Mouse (Mus musculus) heart, embryonic 12.5 days (tissue): ENCODE results near the gene Tnfsf11. TPM values are rescaled to one million over a fixed set of nuclear protein-coding genes. Genes with fewer than 3 reads are reported as not detected.

Experiments used
- ATAC-seq: fragments of 200-750 bp; cut with Nextera tagmentation; 2 replicates; pipeline ENCODE4 v1.8.0; 2017; ENCODE audit warnings: moderate TSS enrichment, moderate library complexity; ENCODE audit not compliant: insufficient number of reproducible peaks, low FRiP score
- H3K27ac ChIP-seq: fragments of 300-500 bp; sonication (generic); 2 replicates; pipeline ENCODE4 v1.5.1; 2016; ENCODE audit warnings: mild to moderate bottlenecking, moderate library complexity; ENCODE audit not compliant: poor library complexity, severe bottlenecking
- H3K27me3 ChIP-seq: fragments of 300-500 bp; sonication (generic); replicated peaks from 2 replicates; pipeline ENCODE4 v1.6.1; 2016; ENCODE audit warnings: mild to moderate bottlenecking, moderate library complexity
- H3K36me3 ChIP-seq: fragments of 300-500 bp; sonication (generic); 2 replicates; pipeline ENCODE4 v1.6.1; 2016; ENCODE audit warnings: mild to moderate bottlenecking, moderate library complexity
- H3K4me1 ChIP-seq: fragments of 300-500 bp; sonication (generic); replicated peaks from 2 replicates; pipeline ENCODE4 v1.6.1; 2016; ENCODE audit warnings: mild to moderate bottlenecking
- H3K4me2 ChIP-seq: fragments of 300-500 bp; sonication (generic); 2 replicates; pipeline ENCODE4 v1.6.1; 2016; ENCODE audit warnings: mild to moderate bottlenecking, moderate library complexity
- H3K4me3 ChIP-seq: fragments of 300-500 bp; sonication (generic); 2 replicates; pipeline ENCODE4 v1.5.1; 2016; ENCODE audit warnings: mild to moderate bottlenecking
- H3K9ac ChIP-seq: fragments of 300-500 bp; sonication (generic); 2 replicates; pipeline ENCODE4 v1.6.1; 2016; ENCODE audit warnings: mild to moderate bottlenecking, moderate library complexity
- H3K9me3 ChIP-seq: fragments of 300-500 bp; sonication (generic); replicated peaks from 2 replicates; pipeline ENCODE4 v1.6.1; 2016; ENCODE audit warnings: mild to moderate bottlenecking, moderate library complexity
- WGBS: fragments of 180-500 bp; shearing (Covaris S2); methylation state at CpG from one replicate; pipeline ENCODE4 v1.1.7; 2016; 5-methylcytosine and 5-hydroxymethylcytosine counted together
- polyA plus RNA-seq: library from polyadenylated mRNA; unstranded; fragments of >200 nt; fragmentation: Nextera tagmentation; extraction: Ambion mirVana; gene quantifications from 2 replicates; pipeline ENCODE4 v1.2.1, GENCODE M21; 2016

Gene Tnfsf11
- polyA plus RNA-seq, 1 experiment from 2014 or later: 0.10 TPM

GRCm38 (mm10) chr14:78287906-78288800 lies 19.7 kb downstream of the Tnfsf11 start:
- Histone ChIP-seq H3K4me1 (peaks cover 5% of the 10 kb centered on the region; the same call in 1 of the 2 replicates), H3K4me3 (no peak overlapping the region), H3K27me3 (no peaks in the 10 kb centered on the region), H3K36me3 (no peaks in the 10 kb centered on the region), H3K4me2 (no peak overlapping the region), H3K27ac (no peak overlapping the region), H3K9ac (no peak overlapping the region), H3K9me3 (no peaks in the 10 kb centered on the region; the same call in 1 of the 2 replicates)
- no peak for ATAC-seq
- WGBS: 38% methylated on average over 7 of the region's 7 CpGs

GRCm38 (mm10) chr14:78286011-78286548 lies 21.8 kb downstream of the Tnfsf11 start:
- H3K4me3 ChIP-seq: no peak overlapping the region
- H3K4me1 ChIP-seq: peaks cover 17% of the 10 kb centered on the region; the same call in 1 of the 2 replicates
- no peaks in the 10 kb centered on the region for H3K36me3 ChIP-seq
- H3K27me3 ChIP-seq: no peaks in the 10 kb centered on the region
- no peak overlapping the region for H3K9ac ChIP-seq
- ATAC-seq: no peak
- no peak overlapping the region for H3K27ac ChIP-seq
- 66% methylated on average over 5 of the region's 5 CpGs for WGBS
- no peak overlapping the region for H3K4me2 ChIP-seq
- H3K9me3 ChIP-seq: no peaks in the 10 kb centered on the region

- H3K4me1 ChIP-seq: peaks cover 17% of the 10 kb centered on the region; the same call in 1 of the 2 replicates
- H3K4me2 ChIP-seq: no peak overlapping the region
- H3K4me3 ChIP-seq: no peak overlapping the region
- no peak overlapping the region for H3K27ac ChIP-seq
- no peak for ATAC-seq
- H3K9ac ChIP-seq: no peak overlapping the region
- H3K27me3 ChIP-seq: no peaks in the 10 kb centered on the region
- WGBS: 85% methylated on average over 11 of the region's 11 CpGs
- no peaks in the 10 kb centered on the region for H3K9me3 ChIP-seq
- H3K36me3 ChIP-seq: no peaks in the 10 kb centered on the region
Observed at GRCm38 (mm10) chr14:78282490-78282889, 25.4 kb downstream of the Tnfsf11 start.

GRCm38 (mm10) chr14:78276395-78276930 lies 31.4 kb downstream of the Tnfsf11 start:
- no peak for ATAC-seq
- Histone ChIP-seq H3K27me3 (no peaks in the 10 kb centered on the region), H3K4me3 (no peak overlapping the region), H3K27ac (no peak overlapping the region), H3K4me2 (no peak overlapping the region), H3K36me3 (no peaks in the 10 kb centered on the region), H3K9ac (no peak overlapping the region), H3K4me1 (no peaks in the 10 kb centered on the region), H3K9me3 (no peaks in the 10 kb centered on the region)
- WGBS: 78% methylated on average over 18 of the region's 18 CpGs

- 77% methylated on average over 5 of the region's 5 CpGs for WGBS
Observed at GRCm38 (mm10) chr14:78274851-78275250, 33.0 kb downstream of the Tnfsf11 start.

GRCm38 (mm10) chr14:78274146-78274545 lies 33.7 kb downstream of the Tnfsf11 start:
- Histone ChIP-seq H3K4me2 (no peak overlapping the region), H3K4me3 (no peak overlapping the region), H3K4me1 (no peaks in the 10 kb centered on the region), H3K27ac (no peak overlapping the region), H3K9me3 (no peaks in the 10 kb centered on the region; the same call in 1 of the 2 replicates), H3K36me3 (no peaks in the 10 kb centered on the region), H3K9ac (no peak overlapping the region), H3K27me3 (no peaks in the 10 kb centered on the region)
- ATAC-seq: no peak
- WGBS: 74% methylated on average over 9 of the region's 9 CpGs

More at GRCm38 (mm10) chr14:78274851-78275250, 33.0 kb downstream of the Tnfsf11 start:
- Histone ChIP-seq H3K4me2 (no peak overlapping the region), H3K4me1 (no peaks in the 10 kb centered on the region), H3K4me3 (no peak overlapping the region), H3K27ac (no peak overlapping the region), H3K36me3 (no peaks in the 10 kb centered on the region), H3K9ac (no peak overlapping the region), H3K27me3 (no peaks in the 10 kb centered on the region), H3K9me3 (no peaks in the 10 kb centered on the region; the same call in 1 of the 2 replicates)
- no peak for ATAC-seq

GRCm38 (mm10) chr14:78273571-78273970 lies 34.3 kb downstream of the Tnfsf11 start:
- Histone ChIP-seq H3K27ac (no peak overlapping the region), H3K4me2 (no peak overlapping the region), H3K4me3 (no peak overlapping the region), H3K9ac (no peak overlapping the region), H3K27me3 (no peaks in the 10 kb centered on the region), H3K9me3 (no peaks in the 10 kb centered on the region; the same call in 1 of the 2 replicates), H3K4me1 (no peaks in the 10 kb centered on the region), H3K36me3 (no peaks in the 10 kb centered on the region)
- 71% methylated on average over 7 of the region's 7 CpGs for WGBS
- ATAC-seq: no peak

GRCm38 (mm10) chr14:78264876-78265275 lies 43.0 kb downstream of the Tnfsf11 start:
- Histone ChIP-seq H3K4me3 (no peak overlapping the region), H3K9me3 (no peaks in the 10 kb centered on the region; the same call in 1 of the 2 replicates), H3K27me3 (0 out of 2 replicates have a peak, but pooled peaks cover 2% of the 10 kb centered on the region), H3K27ac (no peak overlapping the region), H3K4me1 (peaks cover 18% of the 10 kb centered on the region; the same call in 1 of the 2 replicates), H3K9ac (no peak overlapping the region), H3K36me3 (no peaks in the 10 kb centered on the region), H3K4me2 (no peak overlapping the region)
- 83% methylated on average over 6 of the region's 6 CpGs for WGBS
- no peak for ATAC-seq

GRCm38 (mm10) chr14:78262596-78262995 lies 45.2 kb downstream of the Tnfsf11 start:
- Histone ChIP-seq H3K27me3 (0 out of 2 replicates have a peak, but pooled peaks cover 3% of the 10 kb centered on the region), H3K4me1 (peaks cover 18% of the 10 kb centered on the region; the same call in 1 of the 2 replicates), H3K9ac (no peak overlapping the region), H3K36me3 (no peaks in the 10 kb centered on the region), H3K27ac (no peak overlapping the region), H3K4me2 (no peak overlapping the region), H3K4me3 (no peak overlapping the region), H3K9me3 (no peaks in the 10 kb centered on the region)
- WGBS: 58% methylated on average over 7 of the region's 7 CpGs
- no peak for ATAC-seq

- H3K9ac ChIP-seq: no peak overlapping the region
- H3K27ac ChIP-seq: no peak overlapping the region
- H3K4me3 ChIP-seq: no peak overlapping the region
- WGBS: 37% methylated on average over 7 of the region's 7 CpGs
- ATAC-seq: peak; percentile 29; the same call in 1 of the 2 replicates
- H3K36me3 ChIP-seq: no peaks in the 10 kb centered on the region
- peaks cover 18% of the 10 kb centered on the region; the same call in 1 of the 2 replicates for H3K4me1 ChIP-seq
- no peaks in the 10 kb centered on the region for H3K9me3 ChIP-seq
- H3K4me2 ChIP-seq: no peak overlapping the region
- H3K27me3 ChIP-seq: 0 out of 2 replicates have a peak, but pooled peaks cover 3% of the 10 kb centered on the region
Observed at GRCm38 (mm10) chr14:78261246-78261645, 46.6 kb downstream of the Tnfsf11 start.

GRCm38 (mm10) chr14:78254017-78254416 lies 53.8 kb downstream of the Tnfsf11 start:
- no peaks in the 10 kb centered on the region for H3K27me3 ChIP-seq
- ATAC-seq: no peak

More at GRCm38 (mm10) chr14:78254017-78254416, 53.8 kb downstream of the Tnfsf11 start:
- Histone ChIP-seq H3K36me3 (no peaks in the 10 kb centered on the region), H3K4me1 (no peaks in the 10 kb centered on the region), H3K9ac (no peak overlapping the region), H3K27ac (no peak overlapping the region), H3K4me3 (no peak overlapping the region), H3K9me3 (peaks cover 4% of the 10 kb centered on the region; the same call in 1 of the 2 replicates), H3K4me2 (no peak overlapping the region)
- WGBS: 78% methylated on average over 7 of the region's 7 CpGs
